Mouse (Mus musculus): ENCODE data around the gene Hagh. TPM values are rescaled to one million over a fixed set of nuclear protein-coding genes. Genes with fewer than 3 reads are reported as not detected.

Gene Hagh
- polyA plus RNA-seq, 1 experiment from 2014 or later = 71.5 TPM

GRCm38 (mm10) chr17:24895571-24896240 lies 55.8 kb downstream of the Hagh start:
- Histone ChIP-seq H3K4me2 (replicated peaks) (peak overlapping the region; percentile 97), H3K27me3 (ENCODE audit: control insufficient read depth, insufficient read depth, low read length) (no peaks in the 10 kb centered on the region), H3K27ac (peak overlapping the region; percentile 86), H3K36me3 (replicated peaks; ENCODE audit: control insufficient read depth, insufficient read depth) (peaks cover 68% of the 10 kb centered on the region), H3K9me3 (ENCODE audit: control insufficient read depth, low read length) (no peaks in the 10 kb centered on the region), H3K4me1 (replicated peaks; ENCODE audit: control insufficient read depth, insufficient read depth, low read length) (peaks cover 34% of the 10 kb centered on the region), H3K9ac (peak overlapping the region; percentile 88), H3K4me3 (replicated peaks; ENCODE audit: low read length) (peak overlapping the region; percentile 71)
- ATAC-seq (ENCODE audit: low FRiP score) (peak; percentile 10; the same call in 1 of the 2 replicates), DNase-seq (ENCODE audit: low spot score) (no peak)
- 11% methylated on average over 23 of the region's 23 CpGs for WGBS

- WGBS = 1% methylated on average over 50 of the region's 50 CpGs
- Histone ChIP-seq H3K4me1 (replicated peaks; ENCODE audit: control insufficient read depth, insufficient read depth, low read length) (peaks cover 34% of the 10 kb centered on the region), H3K27me3 (ENCODE audit: control insufficient read depth, insufficient read depth, low read length) (no peaks in the 10 kb centered on the region), H3K4me2 (replicated peaks) (peak within 1 kb of the TSS; percentile 97), H3K36me3 (replicated peaks; ENCODE audit: control insufficient read depth, insufficient read depth) (peaks cover 68% of the 10 kb centered on the region), H3K4me3 (replicated peaks; ENCODE audit: low read length) (peak within 1 kb of the TSS; percentile 71), H3K9me3 (ENCODE audit: control insufficient read depth, low read length) (no peaks in the 10 kb centered on the region), H3K27ac (peak within 1 kb of the TSS; percentile 86), H3K9ac (peak within 1 kb of the TSS; percentile 88)
- DNase-seq (ENCODE audit: low spot score) (peak; percentile 69), ATAC-seq (ENCODE audit: low FRiP score) (peak; percentile 60)
These were observed 56.5 kb downstream of the Hagh start, which contains the start of gene Nme3 for GRCm38 (mm10) chr17:24896241-24896992. Nme3 (plus strand) TSS chr17:24896500.

- no peak for DNase-seq (ENCODE audit: low spot score)
- peak overlapping the region; percentile 71 for H3K4me3 ChIP-seq (replicated peaks; ENCODE audit: low read length)
- peak overlapping the region; percentile 97 for H3K4me2 ChIP-seq (replicated peaks)
- H3K9me3 ChIP-seq (ENCODE audit: control insufficient read depth, low read length) = no peaks in the 10 kb centered on the region
- H3K9ac ChIP-seq = peak overlapping the region; percentile 88
- no peak for ATAC-seq (ENCODE audit: low FRiP score)
- peaks cover 34% of the 10 kb centered on the region for H3K4me1 ChIP-seq (replicated peaks; ENCODE audit: control insufficient read depth, insufficient read depth, low read length)
- H3K27ac ChIP-seq = peak overlapping the region; percentile 85
- WGBS = 31% methylated on average over 11 of the region's 11 CpGs
- H3K36me3 ChIP-seq (replicated peaks; ENCODE audit: control insufficient read depth, insufficient read depth) = peaks cover 68% of the 10 kb centered on the region
- no peaks in the 10 kb centered on the region for H3K27me3 ChIP-seq (ENCODE audit: control insufficient read depth, insufficient read depth, low read length)
These were observed 57.0 kb downstream of the Hagh start for GRCm38 (mm10) chr17:24896993-24897269.

GRCm38 (mm10) chr17:24897600-24897999 lies 57.7 kb downstream of the Hagh start:
- Histone ChIP-seq H3K4me3 (replicated peaks; ENCODE audit: low read length) (peak overlapping the region; percentile 71; the same call in 1 of the 2 replicates), H3K27me3 (ENCODE audit: control insufficient read depth, insufficient read depth, low read length) (no peaks in the 10 kb centered on the region), H3K9ac (peak overlapping the region; percentile 88), H3K9me3 (ENCODE audit: control insufficient read depth, low read length) (no peaks in the 10 kb centered on the region), H3K4me1 (replicated peaks; ENCODE audit: control insufficient read depth, insufficient read depth, low read length) (peaks cover 34% of the 10 kb centered on the region), H3K4me2 (replicated peaks) (peak overlapping the region; percentile 97), H3K27ac (no peak overlapping the region), H3K36me3 (replicated peaks; ENCODE audit: control insufficient read depth, insufficient read depth) (peaks cover 68% of the 10 kb centered on the region)
- no peak for ATAC-seq (ENCODE audit: low FRiP score)
- 78% methylated on average over 4 of the region's 4 CpGs for WGBS
- DNase-seq (ENCODE audit: low spot score) = no peak

- WGBS = 82% methylated on average over 4 of the region's 4 CpGs
- DNase-seq (ENCODE audit: low spot score) = no peak
- no peak overlapping the region for H3K4me3 ChIP-seq (replicated peaks; ENCODE audit: low read length)
These were observed 58.3 kb downstream of the Hagh start for GRCm38 (mm10) chr17:24898041-24898854.

GRCm38 (mm10) chr17:24899153-24899552 lies 59.2 kb downstream of the Hagh start:
- peaks cover 70% of the 10 kb centered on the region for H3K36me3 ChIP-seq (replicated peaks; ENCODE audit: control insufficient read depth, insufficient read depth)
- H3K4me2 ChIP-seq (replicated peaks) = no peak overlapping the region
- H3K4me3 ChIP-seq (replicated peaks; ENCODE audit: low read length) = no peak overlapping the region
- no peak overlapping the region for H3K9ac ChIP-seq
- 83% methylated on average over 5 of the region's 5 CpGs for WGBS
- H3K9me3 ChIP-seq (ENCODE audit: control insufficient read depth, low read length) = no peaks in the 10 kb centered on the region
- H3K4me1 ChIP-seq (replicated peaks; ENCODE audit: control insufficient read depth, insufficient read depth, low read length) = peaks cover 26% of the 10 kb centered on the region
- ATAC-seq (ENCODE audit: low FRiP score) = no peak
- no peak overlapping the region for H3K27ac ChIP-seq
- no peaks in the 10 kb centered on the region for H3K27me3 ChIP-seq (ENCODE audit: control insufficient read depth, insufficient read depth, low read length)
- no peak for DNase-seq (ENCODE audit: low spot score)

More at GRCm38 (mm10) chr17:24898041-24898854, 58.3 kb downstream of the Hagh start:
- Histone ChIP-seq H3K9ac (no peak overlapping the region), H3K36me3 (replicated peaks; ENCODE audit: control insufficient read depth, insufficient read depth) (peaks cover 68% of the 10 kb centered on the region), H3K9me3 (ENCODE audit: control insufficient read depth, low read length) (no peaks in the 10 kb centered on the region), H3K4me1 (replicated peaks; ENCODE audit: control insufficient read depth, insufficient read depth, low read length) (peaks cover 34% of the 10 kb centered on the region), H3K4me2 (replicated peaks) (0 out of 2 replicates have a peak overlapping the region, but pooled peaks have one; percentile 97), H3K27ac (no peak overlapping the region), H3K27me3 (ENCODE audit: control insufficient read depth, insufficient read depth, low read length) (no peaks in the 10 kb centered on the region)
- ATAC-seq (ENCODE audit: low FRiP score) = no peak

- ATAC-seq (ENCODE audit: low FRiP score) = no peak
- Histone ChIP-seq H3K9ac (no peak overlapping the region), H3K27me3 (ENCODE audit: control insufficient read depth, insufficient read depth, low read length) (no peaks in the 10 kb centered on the region), H3K4me1 (replicated peaks; ENCODE audit: control insufficient read depth, insufficient read depth, low read length) (peaks cover 22% of the 10 kb centered on the region), H3K4me3 (replicated peaks; ENCODE audit: low read length) (no peak overlapping the region), H3K36me3 (replicated peaks; ENCODE audit: control insufficient read depth, insufficient read depth) (peaks cover 79% of the 10 kb centered on the region), H3K9me3 (ENCODE audit: control insufficient read depth, low read length) (no peaks in the 10 kb centered on the region), H3K27ac (no peak overlapping the region), H3K4me2 (replicated peaks) (no peak overlapping the region)
- DNase-seq (ENCODE audit: low spot score) = no peak
- WGBS = 96% methylated on average over 6 of the region's 6 CpGs
These were observed 60.1 kb downstream of the Hagh start for GRCm38 (mm10) chr17:24900014-24900413.

- 88% methylated on average over 5 of the region's 5 CpGs for WGBS
- ATAC-seq (ENCODE audit: low FRiP score) (no peak), DNase-seq (ENCODE audit: low spot score) (no peak)
- Histone ChIP-seq H3K9me3 (ENCODE audit: control insufficient read depth, low read length) (no peaks in the 10 kb centered on the region), H3K4me2 (replicated peaks) (no peak overlapping the region), H3K36me3 (replicated peaks; ENCODE audit: control insufficient read depth, insufficient read depth) (peaks cover 100% of the 10 kb centered on the region), H3K4me1 (replicated peaks; ENCODE audit: control insufficient read depth, insufficient read depth, low read length) (peaks cover 10% of the 10 kb centered on the region; the same call in 1 of the 2 replicates), H3K27ac (no peak overlapping the region), H3K27me3 (ENCODE audit: control insufficient read depth, insufficient read depth, low read length) (no peaks in the 10 kb centered on the region), H3K9ac (no peak overlapping the region), H3K4me3 (replicated peaks; ENCODE audit: low read length) (no peak overlapping the region)
These were observed 62.2 kb downstream of the Hagh start for GRCm38 (mm10) chr17:24902124-24902523.
